Mouse (Mus musculus) heart, postnatal 14 days (tissue): ENCODE results near the gene Nmral1. TPM values are rescaled to one million over a fixed set of nuclear protein-coding genes. Genes with fewer than 3 reads are reported as not detected.

Source experiments
- DNase-seq, 2 experiments: peaks; one replicate each; pipeline ENCODE4 v3.0.0; 2021 to 2022
- intact Hi-C: fragments of 180-260 bp; cut with DNase I; formaldehyde crosslinking; loops from one replicate; pipeline ENCODE4 v1.15.1; 2025
- total RNA-seq, 2 experiments: library from RNA; stranded (reverse); gene quantifications; 2 replicates each; pipeline ENCODE4 v1.2.3; 2021

The Nmral1 gene
- total RNA-seq, 2 experiments from 2014 or later = 3.2 to 4.5 TPM

DNA sequence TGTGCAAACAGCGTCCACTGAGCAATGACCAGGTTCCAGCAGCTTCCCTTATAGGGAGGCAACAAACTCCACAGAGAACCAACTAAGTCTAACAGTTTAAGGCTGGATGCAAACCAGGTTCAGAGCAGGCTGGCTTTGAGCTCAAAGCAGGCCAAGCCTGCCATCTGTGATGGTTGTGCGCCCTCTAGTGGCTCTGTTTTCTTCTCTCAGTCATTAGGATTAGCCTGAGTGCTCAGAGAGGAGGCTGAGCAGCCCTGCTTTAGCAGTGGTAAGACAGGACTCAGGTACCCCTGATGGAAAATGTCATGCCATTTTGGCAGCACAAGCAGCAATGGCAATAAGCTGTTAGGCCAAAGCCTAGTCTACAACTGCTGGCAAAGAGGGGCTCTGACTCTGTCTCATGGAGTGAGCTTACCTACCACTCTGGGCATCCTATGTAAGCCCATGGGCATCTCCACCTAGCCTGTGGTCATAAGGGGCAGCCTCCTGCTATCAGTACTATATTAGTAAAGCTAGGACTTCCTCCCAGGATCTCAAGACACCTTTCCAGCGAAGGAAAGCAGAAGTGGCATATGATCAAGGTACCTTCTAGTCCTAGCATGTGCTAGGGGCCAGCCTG, 51.9 kb downstream of the Nmral1 start:
- peak; percentile 87 to 95 for DNase-seq
- intact Hi-C loops = loop anchor here (1.0 to 5.0 kb wide), 3 partner anchors 37 to 115 kb away; no protein-coding TSS in a partner anchor

DNA sequence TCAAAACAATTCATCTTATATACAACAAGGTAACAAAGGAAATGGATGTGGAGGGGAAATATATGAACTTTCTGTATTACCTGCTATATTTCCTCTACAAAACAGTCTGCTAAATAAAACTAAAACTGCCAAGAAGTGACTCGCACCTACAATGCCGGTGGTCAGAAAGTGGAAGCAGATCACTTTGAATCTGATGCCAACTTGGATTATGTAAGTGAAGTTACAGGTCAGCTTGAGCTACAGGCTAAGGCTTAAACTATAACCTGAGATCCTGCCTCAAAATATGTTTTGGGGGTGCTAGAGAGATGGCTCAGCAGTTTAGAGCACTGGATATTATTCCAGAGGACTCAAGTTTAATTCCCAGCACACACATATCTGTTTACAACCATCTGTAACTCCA, 53.4 kb downstream of the Nmral1 start:
- intact Hi-C loops = loop anchor here (2.0 to 5.0 kb wide), 2 partner anchors 99 to 113 kb away; no protein-coding TSS in a partner anchor
- DNase-seq = no peak

GRCm38 (mm10) chr16:4663806-4664205, 55.4 kb downstream of the Nmral1 start:
- intact Hi-C loops = no loop called here
- DNase-seq = no peak

- intact Hi-C loops = no loop called here
Measured at GRCm38 (mm10) chr16:4661605-4662004, 57.6 kb downstream of the Nmral1 start.

More at GRCm38 (mm10) chr16:4661605-4662004, 57.6 kb downstream of the Nmral1 start:
- DNase-seq = no peak

Other genes with a start within 250 kb of the Nmral1 start
- 1,000 to 10,000 TPM; 1,039 to 1,112 TPM for gene Srl, start 177.5 kb downstream of the Nmral1 start, total RNA-seq
- 1 to 10 TPM; 3.0 to 3.1 TPM for gene Tfap4, start 159.5 kb downstream of the Nmral1 start, total RNA-seq
- 10 to 100 TPM; 20.8 to 23.0 TPM for gene Glis2, start 124.6 kb downstream of the Nmral1 start, total RNA-seq
- 100 to 1,000 TPM; 119 to 137 TPM for gene Pam16, start 94.4 kb downstream of the Nmral1 start, total RNA-seq
- 10 to 100 TPM; 12.1 to 14.7 TPM for gene Vasn, start 79.4 kb downstream of the Nmral1 start, total RNA-seq
- gene Dnaja3, start 79.4 kb downstream of the Nmral1 start, total RNA-seq = 100 to 1,000 TPM; 121 to 123 TPM
- gene Coro7, start 39.6 kb downstream of the Nmral1 start, total RNA-seq = 10 to 100 TPM; 20.6 to 20.7 TPM
- 10 to 100 TPM; 70.5 to 71.1 TPM for gene Hmox2, start 7.0 kb upstream of the Nmral1 start, total RNA-seq
- 10 to 100 TPM; 78.8 to 81.3 TPM for gene Cdip1, start 70.9 kb upstream of the Nmral1 start, total RNA-seq
- gene 4930562C15Rik, start 116.1 kb upstream of the Nmral1 start, total RNA-seq = under 1 TPM in 1 of 2 experiments, not detected in 1; 0.14 TPM
- 10 to 100 TPM; 21.3 to 23.1 TPM for gene Ubald1, start 161.0 kb upstream of the Nmral1 start, total RNA-seq
- 100 to 1,000 TPM; 151 to 161 TPM for gene Mgrn1, start 166.9 kb upstream of the Nmral1 start, total RNA-seq
- 10 to 100 TPM; 31.4 to 32.3 TPM for gene Nudt16l1, start 219.4 kb upstream of the Nmral1 start, total RNA-seq
- 10 to 100 TPM; 15.3 to 16.3 TPM for gene Anks3, start 244.8 kb upstream of the Nmral1 start, total RNA-seq